Mouse (Mus musculus) G1E (cell line): ENCODE measurements around the gene Arhgap23. TPM values are rescaled to one million over a fixed set of nuclear protein-coding genes. Genes with fewer than 3 reads are reported as not detected.

ENCODE experiments used
- ATAC-seq: 2 replicates; pipeline ENCODE4 v1.8.0; 2016; ENCODE audit warnings: mild to moderate bottlenecking; ENCODE audit not compliant: insufficient number of reproducible peaks, poor library complexity, low FRiP score, severe bottlenecking; ENCODE audit errors: extremely low read depth
- DNase-seq: peaks from one replicate; pipeline ENCODE4 v3.0.0; 2012; ENCODE audit warnings: low spot score
- H3K27me3 ChIP-seq: 2 replicates; pipeline ENCODE4 v1.6.1; 2012; ENCODE audit warnings: mild to moderate bottlenecking, low read length, inconsistent platforms; ENCODE audit not compliant: insufficient read depth
- H3K36me3 ChIP-seq: replicated peaks from 2 replicates; pipeline ENCODE3; 2012; ENCODE audit warnings: mild to moderate bottlenecking, inconsistent platforms
- H3K4me1 ChIP-seq: 2 replicates; pipeline ENCODE4 v1.6.1; 2012; ENCODE audit warnings: low read depth, low read length, inconsistent platforms, mixed read lengths; ENCODE audit not compliant: insufficient read depth
- H3K4me3 ChIP-seq: 2 replicates; pipeline ENCODE4 v1.5.1; 2012; ENCODE audit warnings: low read depth, mild to moderate bottlenecking, inconsistent platforms, low read length, moderate library complexity, mixed read lengths
- H3K9me3 ChIP-seq: replicated peaks from 2 replicates; pipeline ENCODE4 v1.6.1; 2012; ENCODE audit warnings: inconsistent platforms
- CTCF ChIP-seq: IDR thresholded peaks from 2 replicates; pipeline ENCODE4 v1.5.1; 2012; ENCODE audit warnings: low read depth, low read length, inconsistent platforms, mixed read lengths
- GATA1 ChIP-seq: IDR thresholded peaks from 2 replicates; pipeline ENCODE4 v1.6.1; 2012; ENCODE audit warnings: borderline replicate concordance, low read length, inconsistent platforms, mixed read lengths
- GATA2 ChIP-seq: IDR thresholded peaks from 2 replicates; pipeline ENCODE4 v1.6.1; 2012; ENCODE audit warnings: low read depth, low read length, inconsistent platforms, borderline replicate concordance
- POLR2AphosphoS5 ChIP-seq: IDR thresholded peaks from 2 replicates; pipeline ENCODE4 v1.6.1; 2012; ENCODE audit warnings: low read depth, low read length, inconsistent platforms; ENCODE audit not compliant: insufficient replicate concordance
- TAL1 ChIP-seq: conservative IDR thresholded peaks from 2 replicates; pipeline ENCODE4 v1.6.1; 2012; ENCODE audit warnings: low read depth, low read length, inconsistent platforms, mixed read lengths
- polyA plus RNA-seq: library from polyadenylated mRNA; stranded (reverse); fragments of >175 nt; gene quantifications from 2 replicates; pipeline ENCODE4 v1.2.3, GENCODE M21; 2012
- total RNA-seq, 2 experiments: library from RNA; stranded (forward) in 1 of 2; stranded (reverse) in 1 of 2; fragments of 200-1000 nt in 1 of 2; fragments of >200 nt in 1 of 2; fragmentation: Nextera tagmentation in 1 of 2; gene quantifications; 2 replicates each; pipeline ENCODE4 v1.2.3; 2014 to 2017

Arhgap23 gene
- total and polyA plus RNA-seq, 3 experiments, result 2.4 to 18.6 (median 17.9) TPM

- TF ChIP-seq GATA1, result no peak
- no peak for TF ChIP-seq CTCF
- no peak for TF ChIP-seq GATA2
- no peak for TF ChIP-seq POLR2AphosphoS5
- TF ChIP-seq TAL1, result no peak
- ATAC-seq, result no peak
- no peak for DNase-seq
- H3K4me3 ChIP-seq, result no peak overlapping the region
- no peaks in the 10 kb centered on the region for H3K9me3 ChIP-seq
- H3K4me1 ChIP-seq, result peaks cover 8% of the 10 kb centered on the region
- no peaks in the 10 kb centered on the region for H3K27me3 ChIP-seq
- peaks cover 94% of the 10 kb centered on the region for H3K36me3 ChIP-seq
Measured at GRCm38 (mm10) chr11:97466444-97467160, 51.3 kb downstream of the Arhgap23 start.

GRCm38 (mm10) chr11:97468639-97469287 lies 53.4 kb downstream of the Arhgap23 start:
- DNase-seq, result peak; percentile 78
- no peak for ATAC-seq
- no peaks in the 10 kb centered on the region for H3K27me3 ChIP-seq
- TF ChIP-seq CTCF, result peak; percentile 91
- TF ChIP-seq POLR2AphosphoS5, result no peak
- TF ChIP-seq GATA2, result no peak
- TF ChIP-seq GATA1, result no peak
- no peak for TF ChIP-seq TAL1
- no peak overlapping the region for H3K4me3 ChIP-seq
- peaks cover 8% of the 10 kb centered on the region for H3K4me1 ChIP-seq
- H3K36me3 ChIP-seq, result peaks cover 83% of the 10 kb centered on the region
- no peaks in the 10 kb centered on the region for H3K9me3 ChIP-seq

- no peak overlapping the region for H3K4me3 ChIP-seq
- TF ChIP-seq GATA2, result no peak
- TF ChIP-seq POLR2AphosphoS5, result no peak
- TF ChIP-seq CTCF, result no peak
- no peak for TF ChIP-seq TAL1
- TF ChIP-seq GATA1, result no peak
- no peaks in the 10 kb centered on the region for H3K9me3 ChIP-seq
- no peak for DNase-seq
- no peaks in the 10 kb centered on the region for H3K27me3 ChIP-seq
- H3K4me1 ChIP-seq, result peaks cover 8% of the 10 kb centered on the region
- H3K36me3 ChIP-seq, result peaks cover 83% of the 10 kb centered on the region
- ATAC-seq, result no peak
Measured at GRCm38 (mm10) chr11:97469828-97470227, 54.5 kb downstream of the Arhgap23 start.

GRCm38 (mm10) chr11:97471276-97471675 lies 55.9 kb downstream of the Arhgap23 start:
- TF ChIP-seq TAL1, result no peak
- no peak for TF ChIP-seq POLR2AphosphoS5
- no peak for TF ChIP-seq GATA2
- no peak for TF ChIP-seq CTCF
- TF ChIP-seq GATA1, result no peak
- Histone ChIP-seq H3K4me1 (peaks cover 10% of the 10 kb centered on the region), H3K36me3 (peaks cover 84% of the 10 kb centered on the region), H3K9me3 (no peaks in the 10 kb centered on the region), H3K27me3 (no peaks in the 10 kb centered on the region), H3K4me3 (no peak overlapping the region)
- no peak for ATAC-seq
- no peak for DNase-seq

- no peaks in the 10 kb centered on the region for H3K9me3 ChIP-seq
- no peaks in the 10 kb centered on the region for H3K27me3 ChIP-seq
- TF ChIP-seq CTCF, result peak; percentile 34; the same call in 1 of the 2 replicates
- no peak for TF ChIP-seq TAL1
- peaks cover 28% of the 10 kb centered on the region for H3K4me1 ChIP-seq
- H3K36me3 ChIP-seq, result peaks cover 78% of the 10 kb centered on the region
- peak; percentile 54 for DNase-seq
- no peak overlapping the region for H3K4me3 ChIP-seq
- ATAC-seq, result no peak
Measured at GRCm38 (mm10) chr11:97476334-97477095, 61.2 kb downstream of the Arhgap23 start.

- Histone ChIP-seq H3K9me3 (no peaks in the 10 kb centered on the region), H3K4me1 (peaks cover 28% of the 10 kb centered on the region), H3K4me3 (no peak overlapping the region), H3K36me3 (peaks cover 81% of the 10 kb centered on the region), H3K27me3 (no peaks in the 10 kb centered on the region)
- no peak for ATAC-seq
- no peak for DNase-seq
- TF ChIP-seq TAL1 (no peak), GATA1 (no peak), CTCF (no peak), GATA2 (no peak), POLR2AphosphoS5 (no peak)
Measured at GRCm38 (mm10) chr11:97477431-97477830, 62.1 kb downstream of the Arhgap23 start.
